Mouse (Mus musculus): ENCODE measurements around the gene Gatm. TPM values are rescaled to one million over a fixed set of nuclear protein-coding genes. Genes with fewer than 3 reads are reported as not detected.

The Gatm gene
- polyA plus RNA-seq (2012; rRNA removed): 17.8 and 17.9 TPM in 2 replicates

DNA sequence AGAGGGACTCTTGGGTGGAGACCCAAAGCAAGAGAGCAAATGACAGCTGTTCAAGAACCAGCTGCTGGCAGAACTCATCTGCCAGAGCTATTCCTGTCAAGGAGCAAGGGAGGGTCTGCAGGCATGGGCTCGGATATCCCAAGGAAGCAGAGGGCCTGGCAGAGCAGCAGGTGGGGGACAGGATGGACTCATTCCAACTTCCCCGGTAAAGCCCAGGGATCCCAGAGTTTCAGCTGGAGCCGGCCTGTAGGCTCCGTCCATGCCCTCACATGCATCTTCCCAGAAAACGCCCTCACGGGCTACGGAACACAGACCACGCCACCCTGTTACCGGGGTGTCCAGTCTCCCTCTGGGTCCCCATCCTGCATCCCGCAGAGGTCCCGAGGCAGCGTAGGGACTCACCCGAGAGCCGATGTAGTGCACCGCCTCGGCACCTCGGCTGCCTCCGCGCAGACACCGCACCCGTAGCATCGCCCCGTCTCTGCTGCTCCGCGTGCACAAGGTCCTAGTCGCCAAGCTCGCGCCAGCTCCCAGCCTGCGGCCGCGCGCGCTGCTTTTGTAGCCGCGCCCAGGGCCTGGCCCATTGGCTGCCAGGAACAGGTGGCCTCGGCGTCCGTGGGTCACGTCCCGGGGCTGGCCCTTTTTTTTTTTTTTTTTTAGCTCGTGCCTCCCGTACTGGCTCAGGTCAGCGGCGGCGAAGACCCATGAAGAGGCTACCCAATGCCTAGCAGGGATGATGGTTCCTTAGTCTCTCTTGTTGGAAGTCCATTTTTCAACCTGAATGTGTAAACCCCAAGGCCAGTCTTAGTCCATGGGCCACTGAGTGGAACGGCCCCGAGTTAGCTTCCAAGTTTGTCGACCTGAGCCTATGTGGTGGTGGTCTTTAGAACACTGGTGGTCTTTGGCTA is at the start of gene Gatm:
Gene Gatm (minus strand): TSS at position 558 of the 908 bp plus-strand sequence.
- DNase-seq (ENCODE audit: low spot score): peak; percentile 31

DNA sequence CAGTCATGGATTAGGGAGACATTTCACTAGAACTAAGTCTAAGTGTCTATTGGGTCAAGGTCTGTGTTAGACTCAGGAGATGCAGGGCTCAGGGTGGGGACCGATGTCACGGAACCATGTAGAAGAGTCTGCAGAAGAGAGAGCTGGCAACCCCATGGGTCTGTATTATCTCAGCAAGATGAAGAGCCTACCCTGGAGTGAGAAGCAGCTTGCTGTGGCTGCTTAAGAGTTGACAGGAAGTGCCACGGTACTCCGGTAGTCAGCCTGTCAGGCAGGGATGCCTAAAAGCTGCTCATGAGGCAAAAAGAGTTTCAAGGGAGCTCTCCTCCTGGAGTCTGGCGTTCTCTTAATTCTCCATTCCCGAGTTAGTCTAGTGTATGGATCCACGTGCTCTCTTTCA is 48.7 kb upstream of the Gatm start:
- no peak for DNase-seq (ENCODE audit: low spot score)

GRCm38 (mm10) chr2:122657707-122658524 is 46.8 kb upstream of the Gatm start:
- DNase-seq (ENCODE audit: low spot score): no peak

GRCm38 (mm10) chr2:122656767-122657166 is 45.7 kb upstream of the Gatm start:
- DNase-seq (ENCODE audit: low spot score): no peak

GRCm38 (mm10) chr2:122656052-122656451 is 44.9 kb upstream of the Gatm start:
- no peak for DNase-seq (ENCODE audit: low spot score)

GRCm38 (mm10) chr2:122652096-122653084 is 41.3 kb upstream of the Gatm start:
- no peak for DNase-seq (ENCODE audit: low spot score)

GRCm38 (mm10) chr2:122638673-122639072 is 27.6 kb upstream of the Gatm start:
- no peak for DNase-seq (ENCODE audit: low spot score)

DNA sequence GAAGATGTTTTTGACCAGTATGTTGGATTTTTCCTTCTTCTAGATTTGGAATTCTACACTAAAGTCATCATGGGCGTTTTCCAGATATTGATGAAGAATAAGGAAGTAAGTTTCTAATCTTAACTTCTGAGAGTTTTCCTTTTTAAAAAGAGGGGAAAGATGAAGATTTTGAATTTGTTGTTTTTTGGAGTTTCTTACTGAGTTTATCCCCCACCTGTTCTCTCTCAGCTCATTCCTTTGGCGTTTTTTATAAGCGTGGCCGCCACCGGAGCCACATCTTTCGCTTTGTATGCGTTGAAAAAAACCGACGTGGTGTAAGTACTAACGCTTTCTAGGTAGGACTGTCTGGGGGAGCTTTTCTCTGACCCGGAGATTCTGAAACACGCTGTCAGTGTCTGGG is 26.9 kb upstream of the Gatm start:
- DNase-seq (ENCODE audit: low spot score): no peak

DNA sequence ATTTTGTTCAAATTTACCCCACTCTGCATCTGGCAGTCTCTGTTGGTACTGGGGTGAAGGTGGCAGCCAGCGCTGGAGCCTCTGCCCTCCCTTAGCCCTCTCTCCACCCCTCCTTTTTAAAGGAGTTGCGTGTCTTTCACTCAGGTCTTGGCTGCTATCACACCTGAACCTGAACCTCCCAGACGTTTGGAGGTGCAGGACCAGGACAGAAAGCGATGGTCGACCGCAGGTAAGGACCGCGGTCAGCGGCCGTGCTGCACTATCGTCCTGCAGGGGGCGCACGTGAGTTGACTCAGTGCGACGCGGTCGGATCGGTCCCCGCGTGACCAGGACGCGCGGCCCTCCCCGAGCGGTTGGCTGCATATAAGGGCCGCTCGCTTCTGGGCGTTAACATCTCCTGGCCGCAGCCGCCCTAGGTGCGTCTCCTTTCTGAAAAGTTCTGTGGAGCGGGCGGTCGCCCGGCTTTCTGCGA is 26.5 kb upstream of the Gatm start:
- peak; percentile 68 for DNase-seq (ENCODE audit: low spot score)

- DNase-seq (ENCODE audit: low spot score): no peak
Observed at GRCm38 (mm10) chr2:122636686-122637085, 25.6 kb upstream of the Gatm start, which contains the start of gene AA467197. Gene AA467197 (plus strand): TSS chr2:122636986.

DNA sequence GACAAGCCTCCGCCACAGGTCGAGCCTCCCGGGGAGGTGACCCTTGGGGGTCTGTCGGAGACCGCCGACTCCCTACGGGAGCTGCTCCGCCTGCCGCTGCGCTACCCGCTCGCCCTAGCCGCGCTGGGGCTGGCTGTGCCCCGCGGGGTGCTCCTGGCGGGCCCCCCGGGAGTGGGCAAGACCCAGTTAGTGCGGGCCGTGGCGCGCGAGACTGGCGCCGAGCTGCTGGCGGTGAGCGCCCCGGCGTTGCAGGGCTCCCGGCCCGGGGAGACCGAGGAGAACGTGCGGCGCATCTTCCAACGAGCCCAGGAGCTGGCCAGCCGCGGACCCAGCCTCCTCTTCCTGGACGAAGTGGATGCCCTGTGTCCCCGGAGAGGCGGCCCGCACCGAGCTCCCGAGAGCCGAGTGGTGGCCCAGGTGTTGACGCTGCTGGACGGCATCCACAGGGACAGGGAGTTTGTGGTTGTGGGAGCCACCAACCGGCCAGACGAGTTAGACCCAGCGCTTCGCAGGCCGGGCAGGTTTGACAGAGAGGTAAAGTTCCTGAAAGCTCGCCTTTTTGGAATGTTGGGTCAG is 20.2 kb upstream of the Gatm start:
- peak; percentile 65 for DNase-seq (ENCODE audit: low spot score)

GRCm38 (mm10) chr2:122630465-122631225 is 19.5 kb upstream of the Gatm start:
- DNase-seq (ENCODE audit: low spot score): peak; percentile 79

DNA sequence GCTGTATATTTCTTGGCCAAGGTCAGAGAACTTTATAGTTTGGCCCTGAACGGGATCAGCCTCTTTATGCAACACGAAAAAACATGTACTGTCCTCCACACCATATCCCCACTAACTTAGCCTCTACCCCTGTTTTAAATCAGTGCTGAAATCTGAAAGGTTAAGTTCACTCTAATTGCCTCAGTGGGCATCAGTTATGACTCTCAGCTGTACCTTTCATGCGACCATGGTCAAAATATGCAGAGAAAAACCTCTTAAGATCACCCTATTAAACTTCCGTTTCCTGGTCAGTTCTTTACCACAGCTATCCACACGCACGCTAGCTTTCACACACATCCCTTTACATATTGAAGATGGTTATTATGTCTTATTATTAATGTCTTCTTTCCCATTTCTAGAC is 18.8 kb upstream of the Gatm start:
- DNase-seq (ENCODE audit: low spot score): no peak

DNA sequence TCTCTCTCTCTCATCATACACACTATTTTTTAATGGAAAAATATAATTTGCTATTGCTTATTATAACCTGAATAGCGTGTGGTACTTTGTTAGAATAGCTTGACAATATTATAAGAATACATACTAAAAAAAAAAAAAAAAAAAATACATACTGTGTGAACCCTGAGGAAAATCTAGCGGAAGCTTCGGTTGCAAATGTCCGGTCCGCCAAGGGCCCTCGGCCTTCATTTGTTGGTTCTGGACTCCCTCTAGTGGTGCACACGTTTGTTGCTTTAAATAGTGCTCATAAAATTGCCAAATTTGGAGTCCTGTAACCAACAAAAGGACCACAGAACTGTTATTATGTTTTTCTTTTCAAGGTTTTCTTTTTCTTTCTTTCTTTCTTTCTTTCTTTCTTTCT is 17.9 kb upstream of the Gatm start:
- DNase-seq (ENCODE audit: low spot score): no peak

GRCm38 (mm10) chr2:122625930-122626329 is 14.8 kb upstream of the Gatm start:
- no peak for DNase-seq (ENCODE audit: low spot score)

- no peak for DNase-seq (ENCODE audit: low spot score)
Observed at GRCm38 (mm10) chr2:122621337-122622110, 10.4 kb upstream of the Gatm start.

GRCm38 (mm10) chr2:122618719-122619118 is 7.6 kb upstream of the Gatm start:
- DNase-seq (ENCODE audit: low spot score): no peak

GRCm38 (mm10) chr2:122617792-122618191 is 6.7 kb upstream of the Gatm start:
- no peak for DNase-seq (ENCODE audit: low spot score)

GRCm38 (mm10) chr2:122616237-122616636 is 5.1 kb upstream of the Gatm start:
- no peak for DNase-seq (ENCODE audit: low spot score)

GRCm38 (mm10) chr2:122611654-122611973 is 511 bp upstream of the Gatm start:
- no peak for DNase-seq (ENCODE audit: low spot score)

All from urinary bladder, adult 2 months (tissue).